20 mouse cellular contexts compared by ENCODE assay signal in genomic region chr15:88979138-88979446, GRCm38 (mm10). TPM values are rescaled to one million over a fixed set of nuclear protein-coding genes. Genes with fewer than 3 reads are reported as not detected.
DNase-seq lines count a peak whose midpoint lies in the region; ATAC-seq lines count a peak whose summit lies in the region.
"Had no signal": no experiment of that assay in that cellular context is flagged by ENCODE, and none has a peak within 500 bp of the region (broad histone marks: within the 10 kb centered on the region; RNA-seq: fewer than 3 reads in every experiment).

No protein-coding gene starts in this region.

- 1% methylated on average over 3 of the region's 3 CpGs for WGBS in forebrain, embryonic 13.5 days
- WGBS in hindbrain, embryonic 14.5 days = 9% methylated on average over 3 of the region's 3 CpGs
- 13% methylated on average over 3 of the region's 3 CpGs for WGBS in midbrain, embryonic 15.5 days

- H3K27me3 ChIP-seq in forebrain, embryonic 13.5 days = no peaks in the 10 kb centered on the region
- H3K27me3 ChIP-seq in hindbrain, embryonic 14.5 days (ENCODE audit: control insufficient read depth, insufficient read depth, low read length) = no peaks in the 10 kb centered on the region
- H3K27me3 ChIP-seq in midbrain, embryonic 15.5 days (replicated peaks) = no peaks in the 10 kb centered on the region
- H3K27me3 ChIP-seq: liver, embryonic 12.5 days; lung, embryonic 15.5 days; neural tube, embryonic 12.5 days had no signal

- no peak overlapping the region for H3K4me3 ChIP-seq in forebrain, embryonic 13.5 days
- H3K4me3 ChIP-seq in hindbrain, embryonic 14.5 days (replicated peaks; ENCODE audit: low read length) = no peak overlapping the region
- H3K4me3 ChIP-seq in midbrain, embryonic 15.5 days = no peak overlapping the region
- H3K4me3 ChIP-seq: heart, adult 2 months; liver, embryonic 12.5 days; lung, embryonic 15.5 days; megakaryocyte, embryonic 14.5 days; neural tube, embryonic 12.5 days had no signal

- peaks cover 26% of the 10 kb centered on the region for H3K4me1 ChIP-seq in forebrain, embryonic 13.5 days
- H3K4me1 ChIP-seq in hindbrain, embryonic 14.5 days (replicated peaks; ENCODE audit: control insufficient read depth, insufficient read depth, low read length) = 0 out of 2 replicates have a peak, but pooled peaks cover 6% of the 10 kb centered on the region
- H3K4me1 ChIP-seq in midbrain, embryonic 15.5 days = no peaks in the 10 kb centered on the region
- H3K4me1 ChIP-seq: liver, embryonic 12.5 days; lung, embryonic 15.5 days; megakaryocyte, embryonic 14.5 days had no signal

- H3K27ac ChIP-seq in forebrain, embryonic 13.5 days = peak overlapping the region; percentile 92
- peak overlapping the region; percentile 61; the same call in 1 of the 2 replicates for H3K27ac ChIP-seq in hindbrain, embryonic 14.5 days
- H3K27ac ChIP-seq in midbrain, embryonic 15.5 days = peak overlapping the region; percentile 10; the same call in 1 of the 2 replicates
- H3K27ac ChIP-seq: heart, adult 2 months; liver, embryonic 12.5 days; lung, embryonic 15.5 days; neural tube, embryonic 12.5 days had no signal

- no peaks in the 10 kb centered on the region for H3K9me3 ChIP-seq in forebrain, embryonic 13.5 days (replicated peaks)
- H3K9me3 ChIP-seq in hindbrain, embryonic 14.5 days (ENCODE audit: control insufficient read depth, low read length) = no peaks in the 10 kb centered on the region
- no peaks in the 10 kb centered on the region for H3K9me3 ChIP-seq in midbrain, embryonic 15.5 days
- H3K9me3 ChIP-seq: liver, embryonic 12.5 days; lung, embryonic 15.5 days; megakaryocyte, embryonic 14.5 days; neural tube, embryonic 12.5 days had no signal

- H3K4me2 ChIP-seq in forebrain, embryonic 13.5 days = 0 out of 2 replicates have a peak overlapping the region, but pooled peaks have one; percentile 51
- H3K4me2 ChIP-seq in hindbrain, embryonic 14.5 days (replicated peaks) = no peak overlapping the region
- no peak overlapping the region for H3K4me2 ChIP-seq in midbrain, embryonic 15.5 days
- H3K4me2 ChIP-seq: liver, embryonic 12.5 days; lung, embryonic 15.5 days had no signal

- ATAC-seq in forebrain, embryonic 13.5 days = no peak
- ATAC-seq in hindbrain, embryonic 14.5 days (ENCODE audit: low FRiP score) = 0 out of 2 replicates have a peak, but pooled peaks have one; percentile 71
- no peak for ATAC-seq in midbrain, embryonic 15.5 days (replicated peaks)
- ATAC-seq: intestine, embryonic 16.5 days; liver, embryonic 12.5 days had no signal

- H3K9ac ChIP-seq in forebrain, embryonic 13.5 days = no peak overlapping the region
- H3K9ac ChIP-seq in hindbrain, embryonic 14.5 days = no peak overlapping the region
- H3K9ac ChIP-seq in midbrain, embryonic 15.5 days = no peak overlapping the region
- H3K9ac ChIP-seq: liver, embryonic 12.5 days; lung, embryonic 15.5 days; neural tube, embryonic 12.5 days had no signal

- peaks cover 6% of the 10 kb centered on the region; the same call in 1 of the 2 replicates for H3K36me3 ChIP-seq in forebrain, embryonic 13.5 days (ENCODE audit: poor library complexity, severe bottlenecking)
- H3K36me3 ChIP-seq in hindbrain, embryonic 14.5 days (replicated peaks; ENCODE audit: control insufficient read depth, insufficient read depth) = no peaks in the 10 kb centered on the region
- no peaks in the 10 kb centered on the region for H3K36me3 ChIP-seq in midbrain, embryonic 15.5 days (replicated peaks)
- H3K36me3 ChIP-seq: liver, embryonic 12.5 days; lung, embryonic 15.5 days; neural tube, embryonic 12.5 days had no signal

- intact Hi-C loops in left cerebral cortex, postnatal 36 days (cut with DNase I) = no loop called here

- DNase-seq in fat pad, adult 2 months (ENCODE audit: extremely low read depth, low read depth, low spot score) = peak; percentile 72
- no peak for DNase-seq in hindbrain, embryonic 14.5 days (ENCODE audit: low spot score)
- DNase-seq in lung, postnatal 14 days = no peak
- DNase-seq in left cerebral cortex, postnatal 36 days (ENCODE audit: low spot score in 2 of 2) = no peak
- DNase-seq in right cerebral cortex, postnatal 14 days = no peak
- DNase-seq: cerebellum, adult 11 months; gastrocnemius, postnatal 10 days; heart, adult 2 months; kidney, postnatal 25 days had no signal

RNA-seq across cellular contexts. Expression of gene Mlc1, which starts 0.3 kb away (rescaled TPM):
- polyA plus RNA-seq in forebrain, embryonic 13.5 days (2015; fragmentation: Nextera tagmentation; extraction: Ambion mirVana) = 20.9 and 23.8 TPM in 2 replicates
- polyA plus RNA-seq in hindbrain, embryonic 14.5 days (2014; fragmentation: Nextera tagmentation; extraction: Ambion mirVana) = 17.7 and 20.5 TPM in 2 replicates
- polyA plus RNA-seq in midbrain, embryonic 15.5 days (2015; fragmentation: Nextera tagmentation; extraction: Ambion mirVana) = 14.8 and 15.5 TPM in 2 replicates
- total RNA-seq in left cerebral cortex, postnatal 36 days (2021) = 100 to 1,000 TPM in 1 of 2 experiments, 10 to 100 TPM in 1; 99.9 to 111 TPM
- total RNA-seq: adrenal gland, adult 18-20 months; heart, adult 2 months had no signal
- polyA plus RNA-seq: heart, adult 2 months; intestine, embryonic 16.5 days; liver, embryonic 12.5 days had no signal

RNA-seq across cellular contexts. Expression of gene Mov10l1, which starts 3.6 kb away (rescaled TPM):
- not detected in 2 replicates for polyA plus RNA-seq in forebrain, embryonic 13.5 days (2015; fragmentation: Nextera tagmentation; extraction: Ambion mirVana)
- polyA plus RNA-seq in hindbrain, embryonic 14.5 days (2014; fragmentation: Nextera tagmentation; extraction: Ambion mirVana) = not detected in 2 replicates
- not detected in 2 replicates for polyA plus RNA-seq in midbrain, embryonic 15.5 days (2015; fragmentation: Nextera tagmentation; extraction: Ambion mirVana)
- not detected for total RNA-seq in left cerebral cortex, postnatal 36 days (2021)
- total RNA-seq: adrenal gland, adult 18-20 months; gastrocnemius, postnatal 10 days; layer of hippocampus, postnatal 14 days; left cerebral cortex, postnatal 25 days had no signal
- polyA plus RNA-seq: intestine, embryonic 16.5 days; liver, embryonic 12.5 days; neural tube, embryonic 12.5 days had no signal

RNA-seq across cellular contexts. Expression of gene Ttll8, which starts 24.9 kb away (rescaled TPM):
- 0.13 TPM in 1 of 2 replicates, not detected in the other for polyA plus RNA-seq in forebrain, embryonic 13.5 days (2015; fragmentation: Nextera tagmentation; extraction: Ambion mirVana)
- polyA plus RNA-seq in hindbrain, embryonic 14.5 days (2014; fragmentation: Nextera tagmentation; extraction: Ambion mirVana) = 0.13 TPM in 1 of 2 replicates, not detected in the other
- 0.17 TPM in 2 replicates for polyA plus RNA-seq in midbrain, embryonic 15.5 days (2015; fragmentation: Nextera tagmentation; extraction: Ambion mirVana)
- total RNA-seq in left cerebral cortex, postnatal 36 days (2021) = 1 to 10 TPM; 1.1 to 2.1 TPM
- total RNA-seq: gastrocnemius, postnatal 10 days; heart, adult 2 months had no signal
- polyA plus RNA-seq: heart, postnatal 0 days; intestine, embryonic 16.5 days; liver, embryonic 12.5 days; lung, embryonic 15.5 days; neural tube, embryonic 12.5 days had no signal

Comparison
In these comparisons a context has a peak if more than half of its experiments do, and no peak if none do; other contexts are left out.
1. H3K27ac ChIP-seq: peak in every context shown above with its lines; median percentile 92 in forebrain, embryonic 13.5 days; 61 in hindbrain, embryonic 14.5 days; 10 in midbrain, embryonic 15.5 days.